Mouse (Mus musculus) embryo, embryonic 11.5 days (tissue): ENCODE measurements around the gene 1110057P08Rik.
"Not testable (repeated sequence)": the region's sequence is repeated elsewhere in the genome, so short reads cannot be mapped to it uniquely, and the experiment has no call there.

Experiments used
- DNase-seq: peaks from one replicate; pipeline ENCODE4 v3.0.0-alpha.2; 2012; ENCODE audit warnings: low read depth, low spot score

The 1110057P08Rik gene

DNA sequence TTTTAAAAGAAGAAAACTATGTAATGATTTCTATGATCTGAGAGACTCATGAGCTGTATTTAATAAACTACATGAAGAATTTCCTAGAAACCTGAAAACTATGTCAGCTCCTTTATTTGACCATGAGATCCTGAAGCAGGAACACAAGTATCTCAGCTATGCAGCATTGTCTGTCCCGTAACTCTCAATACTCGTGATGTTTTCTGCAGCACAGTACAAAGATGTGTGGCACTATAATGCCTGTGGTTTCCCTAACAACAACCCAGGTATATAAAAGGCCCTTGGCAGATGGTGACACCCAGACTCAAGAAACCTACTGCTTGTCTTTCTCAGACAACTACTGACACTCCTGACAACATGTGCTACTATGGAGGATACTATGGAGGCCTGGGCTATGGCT lies at the start of gene 1110057P08Rik:
Gene 1110057P08Rik, plus strand, starts transcription at position 301 of the 400 bp plus-strand sequence.
- DNase-seq: no peak

- DNase-seq: no peak
These were observed 34.0 kb upstream of the 1110057P08Rik start, which contains the start of gene Gm6358 for GRCm38 (mm10) chr16:89140551-89140950. Gm6358 (plus strand) TSS chr16:89140851.

DNA sequence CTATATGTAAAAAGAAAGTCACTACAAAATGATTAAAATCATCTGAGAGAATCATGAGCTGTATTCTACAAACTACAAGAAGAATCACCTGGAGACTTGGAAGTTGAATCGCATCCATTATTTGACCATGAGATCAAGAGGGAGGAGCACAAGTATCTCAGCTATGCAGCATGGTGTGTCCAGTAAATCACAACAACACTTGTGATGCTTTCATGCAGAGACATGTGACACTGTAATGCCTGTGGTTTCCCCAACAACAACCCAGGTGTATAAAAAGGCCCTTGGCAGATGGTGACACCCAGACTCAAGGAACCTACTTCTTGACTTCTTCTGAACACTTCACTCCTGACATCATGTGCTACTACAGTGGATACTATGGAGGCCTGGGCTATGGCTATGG lies 23.7 kb upstream of the 1110057P08Rik start, which contains the start of gene Gm10061:
Gene Gm10061, plus strand, starts transcription at position 301 of the 400 bp plus-strand sequence.
- DNase-seq: no peak

- DNase-seq: no peak
These were observed 16.9 kb upstream of the 1110057P08Rik start, which contains the start of gene Gm9789 for GRCm38 (mm10) chr16:89157652-89158051. Gm9789 (plus strand) TSS chr16:89157952.

GRCm38 (mm10) chr16:89169190-89169589 lies 5.3 kb upstream of the 1110057P08Rik start, which contains the start of gene Gm7735:
Gm7735 (plus strand) TSS chr16:89169490.
- not testable (repeated sequence) for DNase-seq

GRCm38 (mm10) chr16:89188621-89189020 lies 14.1 kb downstream of the 1110057P08Rik start:
- DNase-seq: no peak

DNA sequence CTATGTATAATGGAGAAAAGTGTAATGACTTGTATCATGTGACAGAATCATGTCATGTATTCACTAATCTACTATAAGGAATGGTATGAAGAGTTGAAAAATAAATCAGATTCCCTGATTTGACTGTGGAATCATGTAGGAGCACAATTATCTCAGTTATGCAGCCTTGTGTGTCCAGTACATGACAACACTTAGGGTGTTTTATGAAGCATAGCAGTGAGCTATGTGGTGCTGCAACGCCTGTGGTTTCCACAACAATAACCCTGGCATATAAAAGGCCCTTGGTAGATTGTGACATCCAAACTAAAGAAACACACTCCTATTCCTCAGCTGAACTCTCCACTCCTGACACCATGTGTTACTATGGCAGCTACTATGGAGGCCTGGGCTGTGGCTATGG lies 31.0 kb downstream of the 1110057P08Rik start, which contains the start of gene Krtap20-2:
Gene Krtap20-2, plus strand, starts transcription at position 301 of the 400 bp plus-strand sequence.
- DNase-seq: no peak
